8 mouse cellular contexts compared by ENCODE assay signal in genomic region chr4:135965113-135965512, GRCm38 (mm10). TPM values are rescaled to one million over a fixed set of nuclear protein-coding genes. Genes with fewer than 3 reads are reported as not detected.
DNase-seq lines count a peak whose midpoint lies in the region; ATAC-seq and TF ChIP-seq lines count a peak whose summit lies in the region.

No protein-coding gene starts in this region.

- no peak overlapping the region for H3ac ChIP-seq in myocyte (ENCODE audit: control insufficient read depth, insufficient read length)

- no peak for ATAC-seq in heart, embryonic 12.5 days (ENCODE audit: insufficient number of reproducible peaks, low FRiP score)
- ATAC-seq in lung, embryonic 15.5 days (ENCODE audit: borderline replicate concordance, extremely low read depth, low FRiP score, low TSS enrichment) = no peak
- ATAC-seq in hindbrain, embryonic 16.5 days = no peak

- 79% methylated on average over 9 of the region's 9 CpGs for WGBS in heart, embryonic 12.5 days
- WGBS in lung, embryonic 15.5 days = 79% methylated on average over 9 of the region's 9 CpGs
- WGBS in lung, adult 2 months = 78% methylated on average over 9 of the region's 9 CpGs
- WGBS in hindbrain, embryonic 16.5 days = 82% methylated on average over 9 of the region's 9 CpGs

- no peak overlapping the region for H3K9ac ChIP-seq in heart, embryonic 12.5 days
- no peak overlapping the region for H3K9ac ChIP-seq in lung, embryonic 15.5 days
- H3K9ac ChIP-seq in hindbrain, embryonic 16.5 days (ENCODE audit: low read depth, low read length) = no peak overlapping the region

- no peak for TF ChIP-seq POLR2A in lung, adult 2 months (IDR thresholded peaks at IDR 0.05; ENCODE audit: borderline replicate concordance, extremely low read depth, low read depth, low read length)
- no peak for TF ChIP-seq POLR2A in myocyte (IDR thresholded peaks at IDR 0.05; ENCODE audit: insufficient read length, low read depth)

- H3K9me3 ChIP-seq in heart, embryonic 12.5 days (replicated peaks) = no peaks in the 10 kb centered on the region
- H3K9me3 ChIP-seq in lung, embryonic 15.5 days = no peaks in the 10 kb centered on the region
- no peaks in the 10 kb centered on the region for H3K9me3 ChIP-seq in hindbrain, embryonic 16.5 days (ENCODE audit: control insufficient read depth, low read length)

- no peak for DNase-seq in heart, postnatal 10 days
- DNase-seq in lung, adult 2 months = no peak
- DNase-seq in adrenal gland, postnatal 25 days = no peak
- DNase-seq in c-Kit-positive CD71-positive TER-119-positive erythroid progenitor cells, embryonic 14.5 days (ENCODE audit: low spot score) = no peak

- no peak overlapping the region for H3K4me3 ChIP-seq in heart, embryonic 12.5 days
- H3K4me3 ChIP-seq in lung, embryonic 15.5 days = no peak overlapping the region
- H3K4me3 ChIP-seq in lung, adult 2 months (replicated peaks; ENCODE audit: extremely low read depth, low read depth, low read length) = no peak overlapping the region
- no peak overlapping the region for H3K4me3 ChIP-seq in hindbrain, embryonic 16.5 days (ENCODE audit: low read length)
- H3K4me3 ChIP-seq in myocyte = peak overlapping the region; percentile 97

- peaks cover 21% of the 10 kb centered on the region for H3K4me1 ChIP-seq in heart, embryonic 12.5 days (replicated peaks)
- H3K4me1 ChIP-seq in lung, embryonic 15.5 days = peaks cover 17% of the 10 kb centered on the region
- peaks cover 3% of the 10 kb centered on the region; the same call in 1 of the 2 replicates for H3K4me1 ChIP-seq in lung, adult 2 months (ENCODE audit: control insufficient read depth, insufficient read depth, low read length)
- peaks cover 17% of the 10 kb centered on the region for H3K4me1 ChIP-seq in hindbrain, embryonic 16.5 days (ENCODE audit: control insufficient read depth, insufficient read depth, low read depth, low read length)

- peak overlapping the region; percentile 97; the same call in 1 of the 2 replicates for H3K4me2 ChIP-seq in heart, embryonic 12.5 days
- H3K4me2 ChIP-seq in lung, embryonic 15.5 days = peak overlapping the region; percentile 94
- peak overlapping the region; percentile 64; the same call in 1 of the 2 replicates for H3K4me2 ChIP-seq in hindbrain, embryonic 16.5 days (ENCODE audit: low read length)
- peak overlapping the region; percentile 95 for H3K4me2 ChIP-seq in myocyte (ENCODE audit: low read depth)

- no peaks in the 10 kb centered on the region for H3K27me3 ChIP-seq in heart, embryonic 12.5 days (replicated peaks)
- no peaks in the 10 kb centered on the region for H3K27me3 ChIP-seq in lung, embryonic 15.5 days
- H3K27me3 ChIP-seq in hindbrain, embryonic 16.5 days (replicated peaks; ENCODE audit: control insufficient read depth, insufficient read depth, low read length) = no peaks in the 10 kb centered on the region
- H3K27me3 ChIP-seq in myocyte (ENCODE audit: control insufficient read depth, insufficient read depth, insufficient read length) = no peaks in the 10 kb centered on the region

- intact Hi-C loops in heart, postnatal 10 days (cut with DNase I) = no loop called here

- H3K79me2 ChIP-seq in myocyte (ENCODE audit: control insufficient read depth, insufficient read depth) = no peaks in the 10 kb centered on the region

- TF ChIP-seq CTCF in lung, adult 2 months (IDR thresholded peaks at IDR 0.05; ENCODE audit: insufficient read depth, low read length) = no peak

- H3K36me3 ChIP-seq in heart, embryonic 12.5 days = peaks cover 55% of the 10 kb centered on the region
- H3K36me3 ChIP-seq in lung, embryonic 15.5 days = peaks cover 45% of the 10 kb centered on the region
- peaks cover 43% of the 10 kb centered on the region for H3K36me3 ChIP-seq in hindbrain, embryonic 16.5 days (ENCODE audit: control insufficient read depth, insufficient read depth, low read length)
- H3K36me3 ChIP-seq in myocyte (ENCODE audit: control insufficient read depth, insufficient read depth) = peaks cover 2% of the 10 kb centered on the region

- H3K27ac ChIP-seq in heart, embryonic 12.5 days (ENCODE audit: poor library complexity, severe bottlenecking) = no peak overlapping the region
- no peak overlapping the region for H3K27ac ChIP-seq in lung, embryonic 15.5 days
- no peak overlapping the region for H3K27ac ChIP-seq in hindbrain, embryonic 16.5 days (ENCODE audit: low read depth, low read length)

TF ChIP-seq in myocyte, 11 proteins besides CTCF, POLR2A, EP300 and RAD21:
- TF ChIP-seq MYOD1 (IDR thresholded peaks at IDR 0.05; ENCODE audit: control insufficient read depth in 1 of 3, insufficient read length in 2 of 3, low read depth in 2 of 3) (no peak), CEBPB (IDR thresholded peaks at IDR 0.05; ENCODE audit: insufficient read depth, poor library complexity, severe bottlenecking) (no peak), MYOG (IDR thresholded peaks at IDR 0.05; ENCODE audit: control insufficient read depth in 1 of 3, insufficient read depth in 1 of 3, insufficient read length in 2 of 3, low read depth in 2 of 3) (no peak), USF1 (IDR thresholded peaks at IDR 0.05; ENCODE audit: low read depth) (no peak), E2F4 (IDR thresholded peaks at IDR 0.05; ENCODE audit: insufficient read depth) (no peak)

RNA-seq across cellular contexts. Expression of gene Gale, which starts 1.6 kb away (rescaled TPM):
- 27.6 and 28.8 TPM in 2 replicates for polyA plus RNA-seq in heart, embryonic 12.5 days (2016; fragmentation: Nextera tagmentation; extraction: Ambion mirVana)
- 1 to 10 TPM; 5.2 to 5.7 TPM for total RNA-seq in heart, postnatal 10 days (2021)
- polyA plus RNA-seq in lung, embryonic 15.5 days (2015; fragmentation: Nextera tagmentation; extraction: Ambion mirVana) = 38.2 and 40.5 TPM in 2 replicates
- polyA plus RNA-seq in lung, adult 2 months (2012; rRNA removed) = 19.5 and 25.0 TPM in 2 replicates
- polyA plus RNA-seq in hindbrain, embryonic 16.5 days (2015; fragmentation: Nextera tagmentation; extraction: Ambion mirVana) = 49.4 and 50.1 TPM in 2 replicates
- 51.3 TPM for polyA plus RNA-seq in myocyte (2012; fragmentation: generic; extraction: Trizol)
- 13.0 and 15.7 TPM in 2 replicates for total RNA-seq in adrenal gland, postnatal 25 days (2021)

RNA-seq across cellular contexts. Expression of gene Lypla2, which starts 7.3 kb away (rescaled TPM):
- polyA plus RNA-seq in heart, embryonic 12.5 days (2016; fragmentation: Nextera tagmentation; extraction: Ambion mirVana) = 73.0 and 77.4 TPM in 2 replicates
- 10 to 100 TPM; 42.6 to 47.8 TPM for total RNA-seq in heart, postnatal 10 days (2021)
- polyA plus RNA-seq in lung, embryonic 15.5 days (2015; fragmentation: Nextera tagmentation; extraction: Ambion mirVana) = 122 and 124 TPM in 2 replicates
- 123 TPM in 2 replicates for polyA plus RNA-seq in lung, adult 2 months (2012; rRNA removed)
- polyA plus RNA-seq in hindbrain, embryonic 16.5 days (2015; fragmentation: Nextera tagmentation; extraction: Ambion mirVana) = 225 and 229 TPM in 2 replicates
- 60.9 TPM for polyA plus RNA-seq in myocyte (2012; fragmentation: generic; extraction: Trizol)
- 66.4 and 74.3 TPM in 2 replicates for total RNA-seq in adrenal gland, postnatal 25 days (2021)

RNA-seq across cellular contexts. Expression of gene Hmgcl, which starts 18.9 kb away (rescaled TPM):
- polyA plus RNA-seq in heart, embryonic 12.5 days (2016; fragmentation: Nextera tagmentation; extraction: Ambion mirVana) = 70.4 and 74.5 TPM in 2 replicates
- total RNA-seq in heart, postnatal 10 days (2021) = 10 to 100 TPM; 66.3 to 67.5 TPM
- polyA plus RNA-seq in lung, embryonic 15.5 days (2015; fragmentation: Nextera tagmentation; extraction: Ambion mirVana) = 76.1 TPM in 2 replicates
- polyA plus RNA-seq in lung, adult 2 months (2012; rRNA removed) = 43.8 and 49.6 TPM in 2 replicates
- 64.7 and 66.8 TPM in 2 replicates for polyA plus RNA-seq in hindbrain, embryonic 16.5 days (2015; fragmentation: Nextera tagmentation; extraction: Ambion mirVana)
- polyA plus RNA-seq in myocyte (2012; fragmentation: generic; extraction: Trizol) = 44.1 TPM
- total RNA-seq in adrenal gland, postnatal 25 days (2021) = 52.6 and 57.3 TPM in 2 replicates

RNA-seq across cellular contexts. Expression of gene Pithd1, which starts 22.0 kb away (rescaled TPM):
- 47.2 and 49.1 TPM in 2 replicates for polyA plus RNA-seq in heart, embryonic 12.5 days (2016; fragmentation: Nextera tagmentation; extraction: Ambion mirVana)
- 10 to 100 TPM; 20.7 to 21.3 TPM for total RNA-seq in heart, postnatal 10 days (2021)
- polyA plus RNA-seq in lung, embryonic 15.5 days (2015; fragmentation: Nextera tagmentation; extraction: Ambion mirVana) = 50.1 and 59.7 TPM in 2 replicates
- polyA plus RNA-seq in lung, adult 2 months (2012; rRNA removed) = 33.5 and 48.0 TPM in 2 replicates
- polyA plus RNA-seq in hindbrain, embryonic 16.5 days (2015; fragmentation: Nextera tagmentation; extraction: Ambion mirVana) = 60.6 and 67.1 TPM in 2 replicates
- polyA plus RNA-seq in myocyte (2012; fragmentation: generic; extraction: Trizol) = 35.2 TPM
- total RNA-seq in adrenal gland, postnatal 25 days (2021) = 30.8 and 33.2 TPM in 2 replicates

RNA-seq across cellular contexts. Expression of gene Fuca1, which starts 44.6 kb away (rescaled TPM):
- 36.4 and 41.7 TPM in 2 replicates for polyA plus RNA-seq in heart, embryonic 12.5 days (2016; fragmentation: Nextera tagmentation; extraction: Ambion mirVana)
- 10 to 100 TPM; 43.2 to 44.5 TPM for total RNA-seq in heart, postnatal 10 days (2021)
- polyA plus RNA-seq in lung, embryonic 15.5 days (2015; fragmentation: Nextera tagmentation; extraction: Ambion mirVana) = 71.7 and 76.4 TPM in 2 replicates
- 51.5 and 64.0 TPM in 2 replicates for polyA plus RNA-seq in lung, adult 2 months (2012; rRNA removed)
- polyA plus RNA-seq in hindbrain, embryonic 16.5 days (2015; fragmentation: Nextera tagmentation; extraction: Ambion mirVana) = 74.1 and 78.4 TPM in 2 replicates
- polyA plus RNA-seq in myocyte (2012; fragmentation: generic; extraction: Trizol) = 29.8 TPM
- total RNA-seq in adrenal gland, postnatal 25 days (2021) = 87.8 and 93.9 TPM in 2 replicates
